Mouse (Mus musculus) monocyte, adult 59 days (primary cell): Measurements from ENCODE around the gene Dzank1. TPM values are rescaled to one million over a fixed set of nuclear protein-coding genes. Genes with fewer than 3 reads are reported as not detected.

ENCODE experiments used
- total RNA-seq, 2 experiments: library from RNA; stranded (reverse); gene quantifications; one replicate each; pipeline ENCODE4 v1.2.4; 2023

Dzank1 gene
- total RNA-seq = not detected

DNA sequence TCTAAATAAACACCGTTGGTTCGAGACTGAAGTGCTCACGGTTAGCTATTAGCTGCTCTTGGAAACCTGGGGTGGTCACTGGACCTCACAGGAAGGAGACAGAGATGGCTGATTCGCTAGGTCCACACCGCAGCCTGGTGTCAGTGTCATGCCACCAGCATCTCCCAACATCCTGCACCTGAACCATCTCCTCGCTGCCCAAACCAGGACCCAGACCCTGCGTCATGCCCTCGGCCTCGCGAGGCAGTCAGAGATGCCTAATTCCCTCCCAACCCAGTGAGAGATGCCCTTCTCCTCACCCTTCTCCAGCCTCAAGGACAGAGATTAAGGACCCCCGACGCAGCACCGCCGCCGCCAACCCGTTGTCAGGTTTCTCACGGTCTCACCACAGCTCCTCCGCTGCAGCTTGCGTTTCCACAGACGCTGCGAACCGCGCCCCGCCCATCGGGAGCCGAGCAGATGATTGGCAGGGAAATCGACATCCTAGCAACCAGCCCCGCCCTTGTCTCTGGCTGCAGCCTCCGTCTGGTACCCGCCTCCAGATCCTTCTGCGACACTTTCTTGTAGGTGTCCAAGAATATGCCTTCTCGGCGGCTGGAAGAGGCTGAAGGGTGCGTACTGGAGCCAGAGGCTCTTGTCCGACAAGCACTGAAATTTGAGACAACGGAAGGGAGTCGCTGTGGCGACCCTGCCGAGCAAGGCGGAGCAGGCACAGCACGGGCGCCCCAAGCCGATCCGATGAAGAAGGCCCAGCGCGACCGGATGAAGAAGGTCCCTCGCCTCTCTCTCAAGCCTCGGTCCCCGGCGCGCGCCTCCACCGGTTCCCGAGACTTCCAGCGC is at the start of gene Dzank1, which contains the start of gene Polr3f:
Gene Dzank1, minus strand, starts transcription at position 434 of the 840 bp plus-strand sequence.
Gene Polr3f, plus strand, starts transcription at position 738 of the 840 bp plus-strand sequence.

DNA sequence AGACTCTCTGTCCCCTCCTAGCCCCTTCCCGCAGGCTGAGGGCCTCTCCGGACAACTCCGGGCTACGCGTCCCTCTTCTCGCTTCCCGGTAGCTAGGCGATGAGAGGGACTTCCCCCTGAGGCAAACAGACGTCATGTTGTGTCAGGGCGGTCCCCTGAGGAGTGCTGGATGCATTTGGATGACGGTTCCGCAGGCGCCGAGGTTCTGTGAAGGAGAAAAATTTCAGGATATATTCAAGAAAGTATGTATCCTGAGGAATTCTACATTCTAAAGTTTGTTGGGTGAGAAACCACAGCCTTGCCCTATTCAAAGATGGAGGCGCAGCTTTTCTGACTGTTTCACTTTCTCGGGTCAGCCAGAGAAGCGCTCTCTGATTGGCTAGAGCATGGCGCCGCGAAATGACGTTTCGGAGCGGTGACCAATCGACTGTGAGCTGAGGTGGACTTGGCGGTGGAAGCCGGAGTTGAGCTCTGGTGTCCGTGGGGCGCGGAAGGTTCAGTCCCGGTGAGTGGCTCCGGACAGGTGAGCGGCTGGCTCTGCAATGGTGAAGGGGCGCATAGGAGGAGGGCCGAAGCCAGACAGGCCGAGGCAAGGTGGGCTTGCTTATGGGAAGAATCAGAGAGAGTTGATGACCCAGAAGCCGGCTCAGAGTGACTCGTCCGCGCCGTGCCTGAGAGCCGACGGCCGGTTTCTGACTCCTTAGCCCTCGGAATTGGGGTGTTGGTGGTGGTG is 28.8 kb upstream of the Dzank1 start, which contains the start of gene Sec23b:
Gene Sec23b, plus strand, starts transcription at position 410 of the 733 bp plus-strand sequence.

DNA sequence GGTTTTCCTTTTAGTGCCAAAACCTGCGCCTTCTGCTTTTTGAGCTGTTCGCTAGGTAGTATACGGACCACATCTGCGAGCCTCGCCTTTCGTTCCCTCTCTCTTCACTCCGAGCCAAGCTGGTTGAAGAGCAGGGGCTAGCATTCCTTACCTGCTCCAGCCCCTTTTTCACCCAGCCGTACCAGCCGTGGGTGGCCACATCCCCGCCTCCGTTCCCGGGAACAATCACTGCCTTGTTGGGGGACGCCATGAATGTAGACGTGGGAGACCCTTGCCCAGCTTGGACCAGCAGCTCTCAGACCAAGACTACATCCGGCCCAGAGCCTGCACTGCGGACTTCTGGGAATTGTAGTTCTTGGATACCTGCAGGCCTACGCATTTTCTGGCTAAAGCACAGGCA is 23.3 kb upstream of the Dzank1 start, which contains the start of gene Rbbp9:
Gene Rbbp9, minus strand, starts transcription at position 341 of the 400 bp plus-strand sequence.

Other genes starting within 250 kb of the Dzank1 start
- not detected for gene Ovol2, start 195.3 kb downstream of the Dzank1 start, total RNA-seq
- 10 to 100 TPM; 30.4 to 34.9 TPM for gene Kat14, start 158.4 kb downstream of the Dzank1 start, total RNA-seq
- gene Pet117, start 158.4 kb downstream of the Dzank1 start, total RNA-seq = 1 to 10 TPM; 5.2 to 9.1 TPM
- gene Polr3f, start 304 bp upstream of the Dzank1 start, total RNA-seq = 10 to 100 TPM; 16.2 to 19.7 TPM
- gene Rbbp9, start 23.5 kb upstream of the Dzank1 start, total RNA-seq = 1 to 10 TPM; 5.0 to 5.6 TPM
- 10 to 100 TPM; 46.0 to 52.7 TPM for gene Sec23b, start 28.8 kb upstream of the Dzank1 start, total RNA-seq
- 10 to 100 TPM in 1 of 2 experiments, 1 to 10 TPM in 1; 9.4 to 12.3 TPM for gene Smim26, start 66.6 kb upstream of the Dzank1 start, total RNA-seq
- gene Dtd1, start 72.5 kb upstream of the Dzank1 start, total RNA-seq = 1 to 10 TPM; 7.1 to 7.6 TPM